Mouse (Mus musculus) G1E (cell line): Measurements from ENCODE around the gene Rassf8.

Experiments used
- CTCF ChIP-seq: IDR thresholded peaks from 2 replicates; pipeline ENCODE4 v1.5.1; 2012; ENCODE audit warnings: low read depth, low read length, inconsistent platforms, mixed read lengths
- GATA1 ChIP-seq: IDR thresholded peaks from 2 replicates; pipeline ENCODE4 v1.6.1; 2012; ENCODE audit warnings: borderline replicate concordance, low read length, inconsistent platforms, mixed read lengths
- POLR2AphosphoS5 ChIP-seq: IDR thresholded peaks from 2 replicates; pipeline ENCODE4 v1.6.1; 2012; ENCODE audit warnings: low read depth, low read length, inconsistent platforms; ENCODE audit not compliant: insufficient replicate concordance
- TAL1 ChIP-seq: conservative IDR thresholded peaks from 2 replicates; pipeline ENCODE4 v1.6.1; 2012; ENCODE audit warnings: low read depth, low read length, inconsistent platforms, mixed read lengths

DNA sequence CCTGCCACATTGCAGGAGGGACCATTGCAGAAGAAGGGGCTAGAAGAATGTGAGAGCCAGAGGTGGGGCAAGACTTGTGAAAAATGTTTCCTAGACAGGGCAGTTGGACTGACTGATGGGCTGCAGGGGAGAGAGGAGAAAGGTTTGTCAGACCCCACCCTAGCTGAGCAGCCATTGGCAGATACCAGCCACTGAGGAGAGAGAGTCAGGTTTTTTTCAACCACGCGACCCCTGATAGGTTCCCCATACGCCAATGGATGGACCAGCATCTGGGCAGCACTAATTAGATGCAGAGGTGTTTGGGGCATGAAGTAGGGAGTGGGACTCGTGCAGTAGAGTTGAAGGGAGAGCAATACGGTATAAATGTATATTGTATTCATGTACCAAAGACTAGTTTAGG is 13.7 kb upstream of the Rassf8 start:
- TF ChIP-seq CTCF (no peak), TAL1 (no peak), GATA1 (no peak), POLR2AphosphoS5 (no peak)
